Mouse (Mus musculus) embryonic stem cell, embryonic (primary cell): ENCODE data around the gene Sebox.

Experiments used
- CTCF ChIA-PET, 4 experiments: fragments of 300-600 bp in 2 of 4; fragments of 350-600 bp in 2 of 4; sonication (Branson Sonifier 250); formaldehyde crosslinking; loops; one replicate each; lab custom pipeline; 2022; ENCODE audit warnings: inconsistent platforms in 2 of 4; lab: Charles Lee
- POLR2A ChIA-PET, 4 experiments: fragments of 300-600 bp in 2 of 4; fragments of 350-600 bp in 2 of 4; sonication (Branson Sonifier 250); formaldehyde crosslinking; loops; one replicate each; lab custom pipeline; 2022; ENCODE audit warnings: antibody characterized with exemption in 4 of 4, inconsistent platforms in 1 of 4; lab: Charles Lee

Sebox gene

GRCm38 (mm10) chr11:78475289-78475688 is 28.0 kb upstream of the Sebox start:
- POLR2A ChIA-PET: interaction anchor here in 1 of 4 experiments (0.9 to 2.9 kb wide), 7 partner anchors 9 to 417 kb away, joined by 3 to 18 read pairs (median 5); partner anchors contain the start of genes Rpl23a and Slc46a1
- CTCF ChIA-PET: interaction anchor here in 2 of 4 experiments (0.9 to 3.0 kb wide), 2 partner anchors 22 to 76 kb away, joined by 3 to 15 read pairs; no protein-coding TSS in a partner anchor

- CTCF ChIA-PET: interaction anchor here in 3 of 4 experiments (0.8 to 2.7 kb wide), 11 partner anchors 18 to 535 kb away, joined by 3 to 23 read pairs (median 4); partner anchors contain the start of gene Slc46a1 (in 1 of the 3)
- POLR2A ChIA-PET: interaction anchor here (0.6 to 2.4 kb wide), 28 partner anchors 9 to 990 kb away, joined by 3 to 13 read pairs (median 3); partner anchors contain the start of genes Sarm1 (in 2 of the 4), Vtn (in 2 of the 4), Git1 (in 1 of the 4) and Ift20 (in 1 of the 4)
Measured at GRCm38 (mm10) chr11:78483639-78484038, 19.6 kb upstream of the Sebox start.

- CTCF ChIA-PET: interaction anchor here in 3 of 4 experiments (0.5 to 2.4 kb wide), 14 partner anchors 10 to 468 kb away, joined by 3 to 10 read pairs (median 4); partner anchors contain the start of gene Sarm1 (in 2 of the 3)
- POLR2A ChIA-PET: interaction anchor here in 2 of 4 experiments (0.6 to 2.6 kb wide), 7 partner anchors 9 to 144 kb away, joined by 3 to 12 read pairs (median 5); partner anchors contain the start of genes Poldip2 (in 2 of the 2), Tmem199 (in 2 of the 2) and Sarm1 (in 1 of the 2)
Measured at GRCm38 (mm10) chr11:78488168-78488567, 15.1 kb upstream of the Sebox start.

GRCm38 (mm10) chr11:78490781-78491241 is 12.4 kb upstream of the Sebox start:
- ChIA-PET CTCF (interaction anchor here in 3 of 4 experiments (0.6 to 2.3 kb wide), 8 partner anchors 10 to 138 kb away, joined by 3 to 9 read pairs (median 3); no protein-coding TSS in a partner anchor), POLR2A (interaction anchor here in 2 of 4 experiments (1.1 to 2.2 kb wide), 4 partner anchors 10 to 25 kb away, joined by 3 to 8 read pairs (median 3); partner anchors contain the start of genes Poldip2 (in 1 of the 2), Slc46a1 (in 1 of the 2) and Tmem199 (in 1 of the 2))

GRCm38 (mm10) chr11:78495904-78496303 is 7.3 kb upstream of the Sebox start:
- ChIA-PET POLR2A (interaction anchor here in 3 of 4 experiments (0.6 to 2.9 kb wide), 8 partner anchors 8 to 317 kb away, joined by 3 to 46 read pairs (median 3); partner anchors contain the start of genes Poldip2 (in 2 of the 3) and Tmem199 (in 2 of the 3)), CTCF (no interaction called here)

GRCm38 (mm10) chr11:78497071-78497541 is 6.1 kb upstream of the Sebox start:
- ChIA-PET POLR2A (interaction anchor here (0.6 to 4.4 kb wide), 41 partner anchors 9 to 1150 kb away, joined by 3 to 46 read pairs (median 5); partner anchors contain the start of genes Ift20 (in 3 of the 4), Poldip2 (in 3 of the 4), Tmem199 (in 3 of the 4) and Tnfaip1 (in 3 of the 4)), CTCF (interaction anchor here in 3 of 4 experiments (0.7 to 3.2 kb wide), 15 partner anchors 9 to 238 kb away, joined by 3 to 13 read pairs (median 5); partner anchors contain the start of gene Slc13a2 (in 1 of the 3))

- POLR2A ChIA-PET: interaction anchor here in 3 of 4 experiments (0.7 to 4.4 kb wide), 49 partner anchors 10 to 1149 kb away, joined by 3 to 46 read pairs (median 5); partner anchors contain the start of genes Ift20 (in 3 of the 3), Poldip2 (in 3 of the 3), Tmem199 (in 3 of the 3) and Tnfaip1 (in 3 of the 3)
- CTCF ChIA-PET: interaction anchor here in 3 of 4 experiments (0.7 to 3.2 kb wide), 17 partner anchors 10 to 238 kb away, joined by 3 to 13 read pairs (median 5); partner anchors contain the start of gene Slc13a2 (in 1 of the 3)
Measured at GRCm38 (mm10) chr11:78497544-78498522, 5.4 kb upstream of the Sebox start, which contains the start of gene Sarm1. Gene Sarm1 (minus strand): TSS chr11:78497754.

GRCm38 (mm10) chr11:78499004-78499403 is 4.2 kb upstream of the Sebox start, which contains the start of gene Vtn:
Gene Vtn (plus strand): TSS chr11:78499091.
- CTCF ChIA-PET: interaction anchor here in 3 of 4 experiments (0.5 to 3.2 kb wide), 10 partner anchors 11 to 1875 kb away, joined by 3 to 13 read pairs (median 4); no protein-coding TSS in a partner anchor
- POLR2A ChIA-PET: interaction anchor here (0.5 to 4.4 kb wide), 17 partner anchors 9 to 141 kb away, joined by 3 to 27 read pairs (median 6); partner anchors contain the start of genes Poldip2 (in 2 of the 4), Tmem199 (in 2 of the 4), Ift20 (in 1 of the 4) and Tnfaip1 (in 1 of the 4)

- ChIA-PET POLR2A (interaction anchor here in 2 of 4 experiments (0.7 to 4.4 kb wide), 10 partner anchors 9 to 141 kb away, joined by 3 to 27 read pairs (median 9); partner anchors contain the start of genes Poldip2 (in 2 of the 2), Tmem199 (in 2 of the 2), Ift20 (in 1 of the 2) and Tnfaip1 (in 1 of the 2)), CTCF (interaction anchor here in 3 of 4 experiments (0.5 to 3.2 kb wide), 7 partner anchors 16 to 151 kb away, joined by 3 to 13 read pairs (median 4); no protein-coding TSS in a partner anchor)
Measured at GRCm38 (mm10) chr11:78499543-78499942, 3.7 kb upstream of the Sebox start.

GRCm38 (mm10) chr11:78500623-78501202 is 2.5 kb upstream of the Sebox start:
- POLR2A ChIA-PET: interaction anchor here in 3 of 4 experiments (0.9 to 4.4 kb wide), 7 partner anchors 10 to 46 kb away, joined by 3 to 27 read pairs (median 4); partner anchors contain the start of genes Poldip2 (in 3 of the 3), Tmem199 (in 3 of the 3), Ift20 (in 1 of the 3) and Tnfaip1 (in 1 of the 3)
- CTCF ChIA-PET: interaction anchor here in 2 of 4 experiments (0.6 to 1.5 kb wide), 2 partner anchors 10 to 826 kb away, joined by 3 read pairs; no protein-coding TSS in a partner anchor

- ChIA-PET POLR2A (interaction anchor here in 2 of 4 experiments (1.1 to 4.4 kb wide), 4 partner anchors 10 to 34 kb away, joined by 3 to 27 read pairs (median 14); partner anchors contain the start of genes Poldip2 (in 2 of the 2), Tmem199 (in 2 of the 2), Ift20 (in 1 of the 2) and Tnfaip1 (in 1 of the 2)), CTCF (interaction anchor here in 1 of 4 experiments (1.5 kb wide), 1 partner anchor 11 kb away, joined by 3 read pairs; no protein-coding TSS in a partner anchor)
Measured at GRCm38 (mm10) chr11:78501529-78501928, 1.7 kb upstream of the Sebox start.

GRCm38 (mm10) chr11:78505430-78505829 is 2.2 kb downstream of the Sebox start:
- CTCF ChIA-PET: interaction anchor here in 2 of 4 experiments (0.7 to 1.1 kb wide), 3 partner anchors 17 to 145 kb away, joined by 3 to 4 read pairs (median 4); no protein-coding TSS in a partner anchor
- POLR2A ChIA-PET: interaction anchor here in 3 of 4 experiments (0.6 to 1.3 kb wide), 9 partner anchors 14 to 49 kb away, joined by 3 to 7 read pairs (median 3); partner anchors contain the start of genes Ift20 (in 2 of the 3), Tnfaip1 (in 2 of the 3) and Slc46a1 (in 1 of the 3)

- POLR2A ChIA-PET: interaction anchor here in 3 of 4 experiments (0.6 to 3.6 kb wide), 6 partner anchors 11 to 143 kb away, joined by 3 to 19 read pairs (median 5); partner anchors contain the start of genes Ift20 (in 1 of the 3), Sarm1 (in 1 of the 3), Tnfaip1 (in 1 of the 3) and Vtn (in 1 of the 3)
- CTCF ChIA-PET: interaction anchor here in 2 of 4 experiments (1.6 to 1.9 kb wide), 2 partner anchors 12 to 53 kb away, joined by 5 to 7 read pairs; partner anchors contain the start of gene Sarm1 (in 1 of the 2)
Measured at GRCm38 (mm10) chr11:78509148-78509547, 5.9 kb downstream of the Sebox start.

- ChIA-PET CTCF (interaction anchor here in 3 of 4 experiments (0.6 to 1.4 kb wide), 7 partner anchors 50 to 440 kb away, joined by 3 to 6 read pairs (median 3); no protein-coding TSS in a partner anchor), POLR2A (interaction anchor here (0.5 to 1.7 kb wide), 79 partner anchors 9 to 1462 kb away, joined by 3 to 76 read pairs (median 5); partner anchors contain the start of genes Ift20 (in 3 of the 4), Sarm1 (in 3 of the 4), Tmem97 (in 3 of the 4) and Tnfaip1 (in 3 of the 4))
Measured at GRCm38 (mm10) chr11:78512025-78512957, 9.0 kb downstream of the Sebox start, which contains the start of the genes Tmem199 and Poldip2. Gene Tmem199 (minus strand): TSS chr11:78512172. Gene Poldip2 (plus strand): TSS chr11:78512193.
